Mouse (Mus musculus) spleen, postnatal 14 days (tissue): Measurements from ENCODE around the gene Dnajc17.
A peak's percentile ranks its signal among the peaks of the same experiment; 100 is the strongest.

Source experiments
- DNase-seq, 2 experiments: peaks; one replicate each; pipeline ENCODE4 v3.0.0; 2021 to 2022; ENCODE audit warnings: low spot score in 2 of 2

The Dnajc17 gene

DNA sequence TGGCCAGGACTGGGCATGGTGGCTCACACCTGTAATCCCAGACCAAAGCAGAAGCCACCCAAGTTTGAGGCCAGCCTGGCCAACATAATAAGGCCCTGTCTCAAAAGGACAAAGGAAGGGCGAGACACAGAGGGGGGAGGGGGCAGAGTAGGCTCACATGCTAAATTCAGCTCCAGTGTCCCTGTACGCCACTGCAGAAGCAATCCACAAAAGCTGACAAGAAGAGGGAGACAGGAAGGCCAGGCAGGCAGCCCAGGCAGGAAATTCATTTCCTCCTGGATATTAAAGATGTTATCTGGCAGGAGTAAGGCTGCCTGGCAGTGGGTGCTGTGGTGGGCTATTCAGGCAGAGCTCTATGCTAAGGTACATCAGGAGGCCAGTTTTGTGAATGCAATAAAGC, 47.3 kb downstream of the Dnajc17 start:
- DNase-seq = no peak

GRCm38 (mm10) chr2:119157836-119158235, 50.8 kb downstream of the Dnajc17 start:
- DNase-seq = no peak

DNA sequence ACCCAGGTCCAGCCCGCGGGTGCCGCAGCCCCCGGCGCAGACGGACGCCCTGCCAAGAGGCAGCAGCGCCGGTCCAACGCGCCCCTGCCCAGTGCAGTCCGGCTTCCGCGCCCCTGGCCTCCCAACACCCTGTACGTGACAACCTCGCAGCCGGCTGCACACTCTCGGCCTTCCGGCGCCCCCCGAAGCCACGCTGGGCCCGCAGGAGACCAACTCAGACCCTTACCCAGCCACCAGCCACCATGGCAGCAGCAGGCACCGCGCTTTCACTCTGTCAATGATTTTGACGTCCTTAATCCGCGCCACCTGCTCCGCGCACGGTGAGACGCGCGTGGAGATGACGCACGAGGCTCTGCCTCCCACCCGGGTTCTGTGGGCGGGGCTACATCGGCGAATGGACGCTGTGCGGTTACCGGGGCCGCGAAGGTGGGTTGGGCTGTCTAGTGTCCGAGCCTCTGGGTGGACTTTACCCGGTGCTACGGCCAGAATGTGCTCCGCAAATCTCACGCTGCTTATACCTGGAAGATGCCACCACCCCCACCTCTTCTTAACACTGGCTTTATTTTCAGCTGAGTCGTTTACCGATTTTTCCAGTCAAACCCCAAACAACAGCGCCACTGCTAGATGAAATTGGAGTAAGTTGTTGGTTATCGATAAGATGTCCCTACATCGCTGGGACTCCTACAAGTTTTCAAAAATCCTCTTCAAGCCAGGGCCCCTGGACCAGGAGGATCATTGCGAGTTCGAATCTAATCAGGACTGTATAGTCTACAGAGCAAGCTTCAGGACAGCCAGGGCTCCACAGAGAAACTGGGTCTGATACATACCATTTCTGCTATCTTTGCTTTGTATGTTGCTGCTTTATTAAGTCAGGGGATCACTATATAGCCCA, 51.7 kb downstream of the Dnajc17 start, which contains the start of gene Rmdn3:
TSS of gene Rmdn3 (minus strand) at position 354 of the 892 bp plus-strand sequence.
- DNase-seq = peak; percentile 88 to 95

DNA sequence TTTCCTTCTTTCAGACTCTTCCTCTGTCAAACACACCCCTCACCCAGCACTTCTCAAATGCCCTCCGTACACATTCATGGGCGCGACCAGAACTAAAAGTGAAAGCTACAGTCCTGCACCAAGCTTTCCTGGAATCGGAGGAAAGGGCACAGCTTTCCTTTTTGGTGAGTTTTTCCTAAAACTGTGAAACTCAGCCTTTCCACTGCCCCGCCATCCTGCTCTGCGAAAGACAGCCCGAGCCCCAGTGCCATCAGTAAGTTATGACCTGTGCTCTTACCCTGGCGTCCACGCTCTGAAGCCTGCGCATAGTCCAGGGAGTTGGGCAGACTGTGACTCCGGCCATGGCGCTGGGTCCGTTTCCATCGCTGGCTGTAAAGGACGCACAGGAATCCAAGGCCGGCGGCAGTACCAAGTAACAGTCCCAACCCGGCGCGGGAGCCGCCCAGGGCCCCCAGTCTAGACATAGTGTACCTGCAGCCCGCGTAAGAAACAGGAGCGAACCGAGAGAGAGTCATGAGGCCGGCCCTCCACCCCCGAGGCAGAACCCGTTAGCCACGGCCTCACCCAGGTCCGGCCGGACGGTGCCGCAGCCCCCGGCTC, 52.4 kb downstream of the Dnajc17 start:
- peak in 1 of 2 experiments; percentile 23 for DNase-seq

- DNase-seq = peak; percentile 32 to 41
These were observed 53.2 kb downstream of the Dnajc17 start for GRCm38 (mm10) chr2:119155388-119155787.

DNA sequence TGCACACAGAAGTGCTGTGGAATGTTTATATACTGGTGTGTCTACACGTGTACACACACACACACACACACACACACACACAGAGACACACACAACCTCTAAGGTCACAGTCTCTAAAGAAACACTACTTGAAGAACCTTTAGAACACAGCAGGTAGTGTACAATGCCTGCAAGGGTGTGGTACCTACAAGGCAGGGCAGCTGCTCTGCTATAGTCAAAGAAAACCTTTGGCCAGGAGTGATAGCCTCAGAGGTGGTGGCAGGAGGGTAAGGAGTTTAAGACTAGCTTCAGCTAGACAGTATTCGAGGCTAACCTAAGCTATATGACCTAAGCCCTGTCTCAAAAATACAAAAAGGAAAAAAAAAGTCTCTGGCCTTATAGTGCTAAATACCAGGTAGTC, 53.9 kb downstream of the Dnajc17 start:
- no peak for DNase-seq

- DNase-seq = no peak
These were observed 56.3 kb downstream of the Dnajc17 start for GRCm38 (mm10) chr2:119152255-119152654.

DNA sequence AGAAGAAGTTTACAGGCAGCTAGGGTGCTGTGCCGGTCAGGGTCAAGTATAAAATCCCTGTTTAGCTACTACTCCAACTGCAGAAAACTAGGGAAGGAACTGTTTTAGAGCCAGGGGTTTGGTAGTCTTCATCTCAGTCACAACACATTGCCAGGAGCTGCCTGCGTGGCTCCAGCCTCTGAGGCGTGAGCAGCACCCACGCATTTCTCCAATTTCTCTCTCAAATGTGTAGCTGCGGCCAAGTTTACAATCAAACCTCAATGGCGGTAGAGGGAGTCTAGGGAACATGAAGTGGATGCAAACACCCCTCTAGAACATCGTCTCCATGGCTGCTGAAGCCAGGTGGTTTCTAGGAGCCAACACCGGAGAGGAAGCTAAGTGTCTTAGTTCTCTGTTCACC, 60.8 kb downstream of the Dnajc17 start:
- no peak for DNase-seq

GRCm38 (mm10) chr2:119147160-119147678, 61.4 kb downstream of the Dnajc17 start:
- no peak for DNase-seq

GRCm38 (mm10) chr2:119146435-119146834, 62.2 kb downstream of the Dnajc17 start:
- DNase-seq = no peak

DNA sequence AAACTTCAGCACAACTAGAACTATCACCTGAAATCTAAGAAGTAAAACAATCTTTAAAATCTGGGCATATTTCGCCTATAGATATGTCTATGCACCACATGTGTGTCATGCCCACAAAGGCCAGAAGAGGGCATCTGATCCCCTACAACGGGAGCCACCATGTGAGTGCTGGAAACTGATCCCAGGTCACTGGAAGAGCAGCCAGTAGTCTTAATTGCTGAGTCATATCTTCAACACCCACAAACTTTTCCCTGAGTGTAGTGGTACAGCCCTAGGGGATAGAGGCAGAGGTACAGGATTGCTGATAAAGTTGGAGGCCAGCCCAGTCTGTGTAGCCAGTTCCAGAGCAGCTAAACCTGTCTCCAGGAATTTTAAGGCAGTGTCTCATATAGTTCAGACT, 63.4 kb downstream of the Dnajc17 start:
- no peak for DNase-seq

DNA sequence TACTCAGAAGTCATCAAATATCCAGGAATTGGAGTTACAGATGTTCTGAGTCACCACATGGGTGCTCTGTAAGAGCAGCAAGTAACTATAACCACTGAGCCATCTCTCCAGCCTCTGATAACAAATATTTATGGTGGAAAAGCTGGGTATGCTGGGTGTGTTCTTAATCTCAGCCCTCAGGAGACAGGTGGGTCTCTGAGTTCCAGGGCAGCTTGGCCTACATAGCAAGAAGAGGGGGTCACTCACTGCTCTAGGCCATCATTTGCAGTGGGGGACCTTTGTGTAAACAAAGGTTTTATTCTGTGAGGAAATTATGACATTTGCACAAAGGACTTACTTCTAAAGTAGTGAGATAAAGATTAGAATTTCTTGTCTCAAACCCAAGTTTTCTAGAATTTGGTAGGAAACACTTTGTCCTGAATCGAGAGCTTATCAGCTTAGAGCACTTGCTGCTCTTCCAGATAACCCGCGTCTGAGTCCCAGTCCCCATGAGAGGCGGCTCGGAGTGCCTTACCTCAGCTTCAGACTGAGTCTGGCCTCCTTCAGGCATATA, 72.2 kb downstream of the Dnajc17 start:
- DNase-seq = no peak
